Mouse (Mus musculus) erythroid progenitor cell, adult 5-6 weeks (primary cell): ENCODE measurements around the gene Fgf22. TPM values are rescaled to one million over a fixed set of nuclear protein-coding genes. Genes with fewer than 3 reads are reported as not detected.

Experiments used
- ATAC-seq: replicated peaks from 2 replicates; pipeline ENCODE4 v1.8.0; 2016; ENCODE audit warnings: moderate number of reproducible peaks, mild to moderate bottlenecking, moderate TSS enrichment, inconsistent platforms; ENCODE audit not compliant: poor library complexity, low FRiP score, severe bottlenecking
- total RNA-seq, 2 experiments: library from RNA; stranded (forward) in 1 of 2; stranded (reverse) in 1 of 2; fragments of 150-400 nt in 1 of 2; fragments of 186-747, 209-891 nt in 1 of 2; gene quantifications; 2 replicates each; pipeline versions ENCODE4 v1.2.3 to v1.2.4; 2015 to 2017; ENCODE audit warnings: low replicate concordance in 2 of 2

Fgf22 gene
- total RNA-seq (2015; ENCODE audit: low replicate concordance) (not detected in 2 replicates), total RNA-seq (2017; ENCODE audit: low replicate concordance) (not detected in 2 replicates)

GRCm38 (mm10) chr10:79754856-79755516, at the start of gene Fgf22:
Gene Fgf22, plus strand, starts transcription at chr10:79755076.
- peak; percentile 80 for ATAC-seq

- ATAC-seq = peak; percentile 83
These were observed 48.9 kb upstream of the Fgf22 start for GRCm38 (mm10) chr10:79705951-79706350.

DNA sequence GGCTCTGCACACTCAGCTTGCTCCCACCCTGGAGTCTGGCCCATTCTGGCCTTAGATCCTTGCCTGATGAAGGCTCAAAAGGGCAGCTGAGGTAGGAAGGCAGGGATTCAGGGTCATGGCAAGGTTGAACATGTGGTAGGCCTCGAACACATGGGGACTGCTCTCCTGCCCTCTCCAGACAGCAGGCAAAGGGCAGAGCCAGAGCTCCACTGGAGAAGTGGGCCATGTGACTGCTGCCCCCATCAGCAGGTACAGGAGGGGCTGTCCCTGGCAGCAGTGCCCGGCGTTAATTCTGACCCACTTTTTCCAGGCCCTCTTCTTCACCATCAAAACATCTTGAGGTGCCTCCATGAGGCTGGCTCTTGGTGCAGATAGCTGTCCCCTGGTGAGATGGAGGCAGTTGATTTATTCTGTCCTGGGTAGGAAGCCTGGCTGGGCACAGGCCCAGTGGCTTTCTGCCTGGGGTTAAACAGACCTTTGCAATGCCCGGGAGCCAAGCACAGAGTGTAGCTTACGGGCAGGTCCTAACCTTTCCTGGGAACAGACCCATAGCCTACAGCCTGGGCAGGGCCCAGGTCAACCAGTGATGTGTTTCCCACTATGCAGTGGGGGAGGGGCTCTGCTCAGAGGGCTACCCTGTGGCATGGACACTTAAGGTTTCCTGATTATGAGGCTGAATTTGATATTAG, 48.3 kb upstream of the Fgf22 start:
- ATAC-seq = no peak

DNA sequence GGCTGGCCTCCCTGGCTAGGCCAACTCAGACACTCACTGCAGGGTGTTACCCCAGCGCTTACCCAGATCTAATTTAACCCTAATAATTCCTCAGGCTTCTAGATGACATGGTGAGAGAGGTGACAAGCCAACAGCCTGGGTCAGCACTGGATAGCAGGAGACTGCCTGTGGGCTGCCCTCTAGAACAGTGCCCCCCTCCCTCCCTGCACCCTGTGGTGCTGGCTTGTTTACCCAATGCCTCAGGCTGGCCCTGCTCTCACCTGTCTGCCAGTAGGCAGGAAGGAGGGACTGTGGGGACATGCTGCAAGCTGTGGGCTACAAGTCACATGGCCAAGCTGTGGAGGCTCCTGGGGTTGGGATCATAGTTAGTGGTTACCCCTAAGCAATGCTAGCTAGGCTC, 47.7 kb upstream of the Fgf22 start:
- no peak for ATAC-seq

DNA sequence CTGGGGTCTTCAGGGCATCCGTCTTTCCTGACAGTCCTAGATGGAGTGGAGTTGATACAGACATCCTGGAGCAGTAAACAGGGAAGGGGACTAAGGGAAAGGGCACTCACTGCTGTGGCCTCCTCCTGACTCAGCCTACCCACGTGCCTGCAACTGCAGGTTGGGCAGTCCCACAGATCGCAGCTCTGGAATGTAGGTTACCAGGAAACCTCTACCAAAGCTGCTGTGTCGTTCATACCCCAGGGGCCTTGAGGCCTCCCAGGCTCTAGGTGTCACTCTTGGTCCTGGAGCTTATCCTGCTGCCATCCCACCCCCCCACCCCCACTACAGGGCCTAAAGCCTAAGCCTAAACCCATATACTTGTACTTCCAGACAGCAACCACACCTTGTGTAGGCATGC, 47.1 kb upstream of the Fgf22 start:
- ATAC-seq = no peak

DNA sequence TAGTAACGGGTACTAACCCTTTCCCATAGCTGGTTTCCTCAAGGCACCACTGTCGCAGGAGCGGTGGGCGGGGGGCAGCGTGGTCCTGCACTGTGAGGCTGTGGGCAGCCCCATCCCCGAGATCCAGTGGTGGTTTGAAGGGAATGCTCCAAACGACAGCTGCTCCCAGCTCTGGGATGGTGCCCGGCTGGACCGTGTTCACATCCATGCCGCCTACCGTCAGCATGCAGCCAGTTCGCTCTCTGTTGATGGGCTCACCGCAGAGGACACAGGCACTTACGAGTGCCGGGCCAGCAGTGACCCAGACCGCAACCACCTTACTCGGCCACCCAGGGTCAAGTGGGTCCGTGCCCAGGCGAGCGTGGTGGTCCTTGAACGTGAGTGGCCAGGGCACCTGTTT, 46.2 kb upstream of the Fgf22 start:
- no peak for ATAC-seq

- no peak for ATAC-seq
These were observed 45.6 kb upstream of the Fgf22 start for GRCm38 (mm10) chr10:79709307-79709706.

- peak; percentile 23; the same call in 1 of the 2 replicates for ATAC-seq
These were observed 42.8 kb upstream of the Fgf22 start for GRCm38 (mm10) chr10:79712029-79712428.

DNA sequence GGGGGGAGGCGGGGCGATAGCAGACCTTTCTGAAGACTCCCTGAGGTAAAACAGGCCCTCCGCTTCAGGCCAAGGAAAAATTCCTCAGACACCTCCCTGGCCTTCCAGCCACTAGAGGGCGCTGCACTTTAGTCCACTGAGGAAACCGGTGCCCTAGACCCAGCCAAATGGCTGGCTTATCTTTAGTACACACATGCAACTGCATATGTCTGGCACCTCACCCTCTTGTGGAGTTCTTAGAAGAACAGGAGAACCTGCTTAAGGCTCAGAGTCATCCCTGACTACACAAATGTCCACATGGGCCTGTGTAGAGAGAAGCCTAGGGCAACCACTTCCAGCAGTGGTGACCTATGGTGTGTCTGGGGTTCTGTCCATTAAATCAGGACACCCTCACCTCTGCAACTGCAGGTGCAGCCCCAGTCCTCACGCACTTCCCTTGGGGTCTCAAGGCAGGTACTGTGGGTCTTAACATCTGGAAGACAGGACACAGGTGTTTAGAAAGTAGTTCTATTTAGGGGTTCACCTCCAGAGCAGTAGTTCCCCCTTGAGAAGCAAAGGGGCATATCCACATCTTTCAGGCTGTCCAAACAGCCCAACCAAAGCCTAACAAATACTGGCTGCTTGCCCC, 42.3 kb upstream of the Fgf22 start:
- peak; percentile 88 for ATAC-seq

GRCm38 (mm10) chr10:79713163-79713562, 41.7 kb upstream of the Fgf22 start:
- no peak for ATAC-seq

GRCm38 (mm10) chr10:79714996-79715395, 39.9 kb upstream of the Fgf22 start:
- ATAC-seq = no peak

DNA sequence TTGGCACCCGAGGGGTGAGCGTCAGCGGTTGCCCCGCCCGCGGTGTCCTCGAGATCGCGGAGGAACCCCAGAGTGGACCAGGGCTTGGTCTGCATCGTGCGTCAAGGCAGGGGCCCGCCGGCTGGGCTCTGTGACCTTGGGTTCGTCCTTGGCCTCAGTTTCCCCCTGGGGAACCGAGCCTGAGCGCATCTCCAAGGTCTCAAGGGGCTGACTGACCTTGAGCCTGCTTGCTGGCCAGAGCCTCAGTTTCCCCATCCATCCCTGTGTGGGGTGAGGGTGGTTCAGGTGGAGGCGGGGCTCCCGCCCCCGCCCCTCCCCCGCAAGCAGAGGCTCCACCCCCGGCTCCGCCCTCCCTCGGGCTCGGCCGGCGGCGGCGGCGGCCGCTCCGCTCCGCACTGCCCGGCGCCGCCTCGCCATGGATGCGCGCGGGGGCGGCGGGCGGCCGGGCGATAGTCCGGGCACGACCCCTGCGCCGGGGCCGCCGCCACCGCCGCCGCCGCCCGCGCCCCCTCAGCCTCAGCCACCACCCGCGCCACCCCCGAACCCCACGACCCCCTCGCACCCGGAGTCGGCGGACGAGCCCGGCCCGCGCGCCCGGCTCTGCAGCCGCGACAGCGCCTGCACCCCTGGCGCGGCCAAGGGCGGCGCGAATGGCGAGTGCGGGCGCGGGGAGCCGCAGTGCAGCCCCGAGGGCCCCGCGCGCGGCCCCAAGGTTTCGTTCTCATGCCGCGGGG, 38.5 kb upstream of the Fgf22 start, which contains the start of gene Hcn2:
Gene Hcn2, plus strand, starts transcription at position 381 of the 734 bp plus-strand sequence.
- no peak for ATAC-seq

GRCm38 (mm10) chr10:79716988-79717355, 37.9 kb upstream of the Fgf22 start:
- no peak for ATAC-seq

- ATAC-seq = 0 out of 2 replicates have a peak, but pooled peaks have one; percentile 31
These were observed 37.1 kb upstream of the Fgf22 start for GRCm38 (mm10) chr10:79717640-79718357.

GRCm38 (mm10) chr10:79721089-79721488, 33.8 kb upstream of the Fgf22 start:
- ATAC-seq = no peak

- ATAC-seq = no peak
These were observed 31.8 kb upstream of the Fgf22 start for GRCm38 (mm10) chr10:79723047-79723446.

- ATAC-seq = no peak
These were observed 31.2 kb upstream of the Fgf22 start for GRCm38 (mm10) chr10:79723692-79724091.

GRCm38 (mm10) chr10:79726090-79726489, 28.8 kb upstream of the Fgf22 start:
- ATAC-seq = peak; percentile 82
